Mouse (Mus musculus) olfactory bulb, adult 2 months (tissue): Measurements from ENCODE around the gene Ddah1.

Experiments used
- CTCF ChIP-seq: fragments of 200-500 bp; IDR thresholded peaks from 2 replicates; pipeline ENCODE4 v1.5.1; 2012; ENCODE audit warnings: low read depth, mild to moderate bottlenecking, low read length, moderate library complexity; ENCODE audit not compliant: insufficient read depth
- POLR2A ChIP-seq: fragments of 200-500 bp; IDR thresholded peaks from 2 replicates; pipeline ENCODE4 v1.6.1; 2012; ENCODE audit warnings: mild to moderate bottlenecking, low read depth, low read length, moderate library complexity; ENCODE audit not compliant: insufficient read depth

GRCm38 (mm10) chr3:145854427-145854826 lies 96.0 kb downstream of the Ddah1 start:
- TF ChIP-seq CTCF (no peak), POLR2A (no peak)
